Mouse (Mus musculus) liver, adult 2 months (tissue): ENCODE results near the gene Tubal3. TPM values are rescaled to one million over a fixed set of nuclear protein-coding genes. Genes with fewer than 3 reads are reported as not detected.

Source experiments
- DNase-seq: peaks from one replicate; pipeline ENCODE4 v3.0.0-alpha.2; 2011; ENCODE audit warnings: low read depth, low spot score; ENCODE audit errors: extremely low read depth
- H3K27ac ChIP-seq: fragments of 200-500 bp; replicated peaks from 2 replicates; pipeline ENCODE4 v1.5.1; 2012; ENCODE audit warnings: low read depth, mild to moderate bottlenecking, control low read depth, inconsistent platforms, low read length; ENCODE audit not compliant: insufficient read depth
- H3K27me3 ChIP-seq: fragments of 200-500 bp; 2 replicates; pipeline ENCODE4 v1.6.1; 2012; ENCODE audit warnings: mild to moderate bottlenecking, moderate library complexity, low read length, inconsistent platforms; ENCODE audit not compliant: control insufficient read depth, insufficient read depth
- H3K36me3 ChIP-seq: fragments of 200-500 bp; 2 replicates; pipeline ENCODE4 v1.6.1; 2012; ENCODE audit warnings: low read length, inconsistent platforms; ENCODE audit not compliant: control insufficient read depth, insufficient read depth
- H3K4me1 ChIP-seq: fragments of 200-500 bp; 2 replicates; pipeline ENCODE4 v1.6.1; 2011; ENCODE audit warnings: low read length; ENCODE audit not compliant: control insufficient read depth, insufficient read depth
- H3K4me3 ChIP-seq: fragments of 200-500 bp; 2 replicates; pipeline ENCODE4 v1.5.1; 2011; ENCODE audit warnings: low read depth, mild to moderate bottlenecking, control low read depth, low read length, moderate library complexity; ENCODE audit not compliant: insufficient read depth
- H3K79me2 ChIP-seq: fragments of 200-500 bp; 2 replicates; pipeline ENCODE4 v1.6.1; 2012; ENCODE audit warnings: inconsistent platforms, mild to moderate bottlenecking, low read length, moderate library complexity; ENCODE audit not compliant: control insufficient read depth, insufficient read depth
- H3K9ac ChIP-seq: fragments of 200-500 bp; 2 replicates; pipeline ENCODE4 v1.6.1; 2012; ENCODE audit warnings: low read depth, mild to moderate bottlenecking, control low read depth, inconsistent platforms, low read length
- CTCF ChIP-seq: fragments of 200-500 bp; IDR thresholded peaks from 2 replicates; pipeline ENCODE4 v1.5.1; 2011; ENCODE audit warnings: low read depth, low read length, control low read depth
- POLR2A ChIP-seq: fragments of 200-500 bp; IDR thresholded peaks from 2 replicates; pipeline ENCODE4 v1.6.1; 2011; ENCODE audit warnings: low read length, control low read depth; ENCODE audit not compliant: insufficient read depth; ENCODE audit errors: extremely low read depth
- WGBS: fragments of 180-500 bp; shearing (Covaris S2); methylation state at CpG from one replicate; pipeline ENCODE4 v1.1.7; 2018; 5-methylcytosine and 5-hydroxymethylcytosine counted together
- polyA plus RNA-seq: library from polyadenylated mRNA; depleted of rRNA; stranded (reverse); fragments of >200 nt; gene quantifications from 2 replicates; pipeline ENCODE4 v1.2.3, GENCODE M21; 2012; rRNA removed
- total RNA-seq: library from RNA; depleted of rRNA; stranded (reverse); fragments of >200 nt; gene quantifications from 2 replicates; pipeline ENCODE4 v1.2.3, GENCODE M21; 2014; rRNA removed

Gene Tubal3
- total RNA-seq (not detected in 2 replicates), polyA plus RNA-seq (not detected in 2 replicates)

GRCm38 (mm10) chr13:3917571-3918311 is at the start of gene Tubal3, which contains the start of gene Net1:
Gene Tubal3, plus strand, starts transcription at chr13:3918274.
Gene Net1, minus strand, starts transcription at chr13:3918220.
- Histone ChIP-seq H3K36me3 (no peaks in the 10 kb centered on the region), H3K4me1 (peaks cover 5% of the 10 kb centered on the region; the same call in 1 of the 2 replicates), H3K4me3 (peak within 1 kb of the TSS; percentile 86), H3K27ac (no peak within 1 kb of the TSS), H3K79me2 (no peaks in the 10 kb centered on the region), H3K27me3 (no peaks in the 10 kb centered on the region), H3K9ac (peak within 1 kb of the TSS; percentile 74)
- WGBS = under 1% methylated on average over 52 of the region's 52 CpGs
- no peak for TF ChIP-seq CTCF
- TF ChIP-seq POLR2A = no peak
- peak; percentile 67 for DNase-seq

- TF ChIP-seq POLR2A = no peak
- no peak for TF ChIP-seq CTCF
- H3K4me1 ChIP-seq = no peaks in the 10 kb centered on the region
- no peak overlapping the region for H3K9ac ChIP-seq
- H3K36me3 ChIP-seq = no peaks in the 10 kb centered on the region
- DNase-seq = no peak
- no peaks in the 10 kb centered on the region for H3K27me3 ChIP-seq
- H3K79me2 ChIP-seq = no peaks in the 10 kb centered on the region
- no peak overlapping the region for H3K4me3 ChIP-seq
- no peak overlapping the region for H3K27ac ChIP-seq
Measured at GRCm38 (mm10) chr13:3869901-3870300, 48.2 kb upstream of the Tubal3 start.

GRCm38 (mm10) chr13:3872832-3873231 is 45.2 kb upstream of the Tubal3 start:
- Histone ChIP-seq H3K27ac (no peak overlapping the region), H3K9ac (no peak overlapping the region), H3K36me3 (no peaks in the 10 kb centered on the region), H3K4me3 (no peak overlapping the region), H3K27me3 (no peaks in the 10 kb centered on the region), H3K4me1 (no peaks in the 10 kb centered on the region), H3K79me2 (no peaks in the 10 kb centered on the region)
- TF ChIP-seq POLR2A (no peak), CTCF (no peak)
- 94% methylated on average over 4 of the region's 4 CpGs for WGBS
- no peak for DNase-seq

GRCm38 (mm10) chr13:3876448-3876847 is 41.6 kb upstream of the Tubal3 start:
- TF ChIP-seq CTCF (no peak), POLR2A (no peak)
- Histone ChIP-seq H3K36me3 (no peaks in the 10 kb centered on the region), H3K4me1 (no peaks in the 10 kb centered on the region), H3K9ac (no peak overlapping the region), H3K27me3 (no peaks in the 10 kb centered on the region), H3K4me3 (no peak overlapping the region), H3K27ac (no peak overlapping the region), H3K79me2 (no peaks in the 10 kb centered on the region)
- WGBS = 95% methylated on average over 6 of the region's 6 CpGs
- no peak for DNase-seq

GRCm38 (mm10) chr13:3877185-3877584 is 40.9 kb upstream of the Tubal3 start:
- Histone ChIP-seq H3K79me2 (no peaks in the 10 kb centered on the region), H3K36me3 (peaks cover 4% of the 10 kb centered on the region), H3K27ac (no peak overlapping the region), H3K4me3 (no peak overlapping the region), H3K4me1 (no peaks in the 10 kb centered on the region), H3K9ac (no peak overlapping the region), H3K27me3 (no peaks in the 10 kb centered on the region)
- no peak for DNase-seq
- 82% methylated on average over 6 of the region's 6 CpGs for WGBS
- TF ChIP-seq POLR2A (no peak), CTCF (no peak)

GRCm38 (mm10) chr13:3877679-3878220 is 40.3 kb upstream of the Tubal3 start:
- WGBS = 74% methylated on average over 4 of the region's 4 CpGs
- no peak overlapping the region for H3K4me3 ChIP-seq
- no peak overlapping the region for H3K27ac ChIP-seq
- no peaks in the 10 kb centered on the region for H3K79me2 ChIP-seq
- H3K27me3 ChIP-seq = no peaks in the 10 kb centered on the region
- no peak for DNase-seq
- H3K36me3 ChIP-seq = peaks cover 7% of the 10 kb centered on the region
- no peak overlapping the region for H3K9ac ChIP-seq
- H3K4me1 ChIP-seq = no peaks in the 10 kb centered on the region
- TF ChIP-seq POLR2A (no peak), CTCF (no peak)
